Mouse (Mus musculus): ENCODE measurements around the gene Mov10. TPM values are rescaled to one million over a fixed set of nuclear protein-coding genes. Genes with fewer than 3 reads are reported as not detected.
A peak's percentile ranks its signal among the peaks of the same experiment; 100 is the strongest.

Gene Mov10
- total and polyA plus RNA-seq, 3 experiments, result 8.1 to 65.0 (median 33.2) TPM

DNA sequence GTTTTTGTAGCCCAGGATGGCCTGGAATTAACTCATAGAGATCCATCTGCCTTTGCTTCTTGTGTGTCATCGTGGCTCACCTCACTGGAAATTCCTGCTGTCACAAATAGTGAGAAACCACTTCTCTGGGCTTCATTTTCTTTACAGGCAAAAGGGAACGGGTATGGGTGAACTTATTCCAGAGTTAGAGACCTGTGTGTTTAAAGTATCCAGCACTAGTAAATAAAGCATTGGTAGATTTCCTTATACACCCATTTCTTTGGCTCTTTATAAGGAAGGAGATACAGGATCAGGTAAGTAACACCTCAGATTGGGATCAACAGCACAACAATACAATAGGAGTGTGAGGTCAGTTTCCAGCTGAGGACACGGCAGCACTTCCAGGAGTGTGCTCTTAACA lies 30.3 kb downstream of the Mov10 start, which contains the start of gene Rhoc:
Gene Rhoc (plus strand): TSS at position 301 of the 400 bp plus-strand sequence.
- ATAC-seq (ENCODE audit: extremely low read depth, insufficient number of reproducible peaks, low FRiP score, poor library complexity, severe bottlenecking) (no peak), DNase-seq (ENCODE audit: low spot score) (no peak)
- TF ChIP-seq GATA1 (IDR thresholded peaks at IDR 0.05; ENCODE audit: borderline replicate concordance, low read length) (no peak), POLR2AphosphoS5 (IDR thresholded peaks at IDR 0.05; ENCODE audit: insufficient replicate concordance, low read depth, low read length) (no peak), TAL1 (conservative IDR thresholded peaks at IDR 0.05; ENCODE audit: low read depth, low read length) (no peak), CTCF (IDR thresholded peaks at IDR 0.05; ENCODE audit: low read depth, low read length) (no peak), GATA2 (IDR thresholded peaks at IDR 0.05; ENCODE audit: borderline replicate concordance, low read depth, low read length) (no peak)
- H3K9me3 ChIP-seq (replicated peaks), result no peaks in the 10 kb centered on the region
- peaks cover 36% of the 10 kb centered on the region for H3K4me1 ChIP-seq (ENCODE audit: insufficient read depth, low read depth, low read length)
- H3K4me3 ChIP-seq (ENCODE audit: low read depth, low read length), result peak within 1 kb of the TSS; percentile 70
- H3K36me3 ChIP-seq (replicated peaks), result peaks cover 23% of the 10 kb centered on the region
- peaks cover 70% of the 10 kb centered on the region for H3K27me3 ChIP-seq (ENCODE audit: insufficient read depth, low read length)

- no peak for ATAC-seq (ENCODE audit: extremely low read depth, insufficient number of reproducible peaks, low FRiP score, poor library complexity, severe bottlenecking)
- Histone ChIP-seq H3K27me3 (ENCODE audit: insufficient read depth, low read length) (peaks cover 89% of the 10 kb centered on the region), H3K4me1 (ENCODE audit: insufficient read depth, low read depth, low read length) (peaks cover 37% of the 10 kb centered on the region)
Observed at GRCm38 (mm10) chr3:104785284-104785683, 33.1 kb downstream of the Mov10 start.

DNA sequence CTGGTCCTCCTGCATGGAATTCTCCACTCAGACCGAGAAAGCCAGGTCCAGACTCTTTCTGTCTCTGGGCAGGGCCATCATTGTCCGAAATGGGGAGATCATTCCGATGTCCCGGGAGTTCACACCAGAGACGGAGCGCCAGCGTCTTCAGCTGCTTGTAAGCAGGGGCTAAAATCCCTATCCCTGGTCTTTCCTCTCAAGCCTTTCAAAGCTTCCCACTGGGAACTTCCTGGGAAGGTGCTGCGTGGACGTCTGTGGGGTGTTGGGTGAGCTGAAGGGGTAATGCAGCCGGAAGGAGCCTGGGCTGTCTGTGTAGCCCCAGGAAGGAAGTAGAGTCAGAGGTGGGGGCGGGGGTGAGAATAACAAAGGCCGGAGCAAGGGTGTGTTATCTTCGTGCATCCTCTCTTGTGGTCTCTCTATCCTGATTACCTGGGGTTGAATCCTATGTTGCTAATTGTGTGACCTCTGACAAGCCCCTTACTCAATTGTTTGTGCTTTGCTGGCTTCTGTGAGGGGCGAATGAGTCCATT lies 34.3 kb downstream of the Mov10 start:
- ATAC-seq (ENCODE audit: extremely low read depth, insufficient number of reproducible peaks, low FRiP score, poor library complexity, severe bottlenecking), result no peak
- DNase-seq (ENCODE audit: low spot score), result no peak
- Histone ChIP-seq H3K36me3 (replicated peaks) (no peaks in the 10 kb centered on the region), H3K4me3 (ENCODE audit: low read depth, low read length) (no peak overlapping the region), H3K27me3 (ENCODE audit: insufficient read depth, low read length) (peaks cover 88% of the 10 kb centered on the region), H3K4me1 (ENCODE audit: insufficient read depth, low read depth, low read length) (peaks cover 30% of the 10 kb centered on the region), H3K9me3 (replicated peaks) (no peaks in the 10 kb centered on the region)
- TF ChIP-seq CTCF (IDR thresholded peaks at IDR 0.05; ENCODE audit: low read depth, low read length) (no peak), POLR2AphosphoS5 (IDR thresholded peaks at IDR 0.05; ENCODE audit: insufficient replicate concordance, low read depth, low read length) (no peak), GATA1 (IDR thresholded peaks at IDR 0.05; ENCODE audit: borderline replicate concordance, low read length) (no peak), GATA2 (IDR thresholded peaks at IDR 0.05; ENCODE audit: borderline replicate concordance, low read depth, low read length) (no peak), TAL1 (conservative IDR thresholded peaks at IDR 0.05; ENCODE audit: low read depth, low read length) (no peak)

More at GRCm38 (mm10) chr3:104785284-104785683, 33.1 kb downstream of the Mov10 start:
- Histone ChIP-seq H3K4me3 (ENCODE audit: low read depth, low read length) (no peak overlapping the region), H3K36me3 (replicated peaks) (no peaks in the 10 kb centered on the region), H3K9me3 (replicated peaks) (no peaks in the 10 kb centered on the region)
- TF ChIP-seq CTCF (IDR thresholded peaks at IDR 0.05; ENCODE audit: low read depth, low read length), result no peak
- no peak for TF ChIP-seq TAL1 (conservative IDR thresholded peaks at IDR 0.05; ENCODE audit: low read depth, low read length)
- DNase-seq (ENCODE audit: low spot score), result no peak

GRCm38 (mm10) chr3:104782061-104782681 lies 36.2 kb downstream of the Mov10 start:
- H3K27me3 ChIP-seq (ENCODE audit: insufficient read depth, low read length), result peaks cover 90% of the 10 kb centered on the region
- no peak for TF ChIP-seq GATA1 (IDR thresholded peaks at IDR 0.05; ENCODE audit: borderline replicate concordance, low read length)
- TF ChIP-seq CTCF (IDR thresholded peaks at IDR 0.05; ENCODE audit: low read depth, low read length), result no peak
- TF ChIP-seq GATA2 (IDR thresholded peaks at IDR 0.05; ENCODE audit: borderline replicate concordance, low read depth, low read length), result no peak
- TF ChIP-seq POLR2AphosphoS5 (IDR thresholded peaks at IDR 0.05; ENCODE audit: insufficient replicate concordance, low read depth, low read length), result no peak
- TF ChIP-seq TAL1 (conservative IDR thresholded peaks at IDR 0.05; ENCODE audit: low read depth, low read length), result no peak
- no peaks in the 10 kb centered on the region for H3K36me3 ChIP-seq (replicated peaks)
- peaks cover 20% of the 10 kb centered on the region for H3K4me1 ChIP-seq (ENCODE audit: insufficient read depth, low read depth, low read length)
- DNase-seq (ENCODE audit: low spot score), result no peak
- H3K4me3 ChIP-seq (ENCODE audit: low read depth, low read length), result no peak overlapping the region; the same call in 1 of the 2 replicates
- H3K9me3 ChIP-seq (replicated peaks), result no peaks in the 10 kb centered on the region
- no peak for ATAC-seq (ENCODE audit: extremely low read depth, insufficient number of reproducible peaks, low FRiP score, poor library complexity, severe bottlenecking)

DNA sequence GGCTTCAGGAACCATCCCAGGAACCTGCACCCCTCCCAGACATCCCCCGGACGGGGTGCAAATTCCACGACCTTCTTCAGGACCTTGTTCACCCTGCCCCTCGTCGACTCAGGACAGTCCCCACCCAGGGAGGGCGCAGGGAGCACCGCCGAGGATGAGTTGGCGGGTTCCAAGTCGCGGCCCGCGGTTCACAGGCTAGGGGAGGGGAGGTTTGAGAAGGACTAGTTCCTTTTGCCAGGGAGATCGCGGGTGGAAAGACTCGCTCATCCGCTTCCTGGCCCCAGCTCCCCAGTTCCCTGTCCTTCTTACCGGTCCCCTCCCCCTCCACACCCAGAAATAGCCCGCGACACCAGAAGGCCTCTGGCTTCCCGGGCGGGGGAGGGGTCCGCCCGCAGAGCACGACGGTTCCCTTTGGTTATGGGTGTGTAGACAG lies 36.9 kb downstream of the Mov10 start, which contains the start of gene Fam19a3:
Gene Fam19a3 (minus strand): TSS at position 370 of the 433 bp plus-strand sequence.
- no peak for DNase-seq (ENCODE audit: low spot score)

GRCm38 (mm10) chr3:104780561-104781420 lies 37.6 kb downstream of the Mov10 start, which contains the start of gene Ppm1j:
Gene Ppm1j, plus strand, starts transcription at chr3:104781056.
- H3K36me3 ChIP-seq (replicated peaks), result no peaks in the 10 kb centered on the region
- ATAC-seq (ENCODE audit: extremely low read depth, insufficient number of reproducible peaks, low FRiP score, poor library complexity, severe bottlenecking), result no peak

More for the DNA sequence above, 36.9 kb downstream of the Mov10 start, which contains the start of gene Fam19a3:
- Histone ChIP-seq H3K27me3 (ENCODE audit: insufficient read depth, low read length) (peaks cover 93% of the 10 kb centered on the region), H3K36me3 (replicated peaks) (no peaks in the 10 kb centered on the region), H3K4me3 (ENCODE audit: low read depth, low read length) (peak within 1 kb of the TSS; percentile 57; the same call in 1 of the 2 replicates), H3K4me1 (ENCODE audit: insufficient read depth, low read depth, low read length) (peaks cover 20% of the 10 kb centered on the region), H3K9me3 (replicated peaks) (no peaks in the 10 kb centered on the region)
- TF ChIP-seq CTCF (IDR thresholded peaks at IDR 0.05; ENCODE audit: low read depth, low read length) (no peak), POLR2AphosphoS5 (IDR thresholded peaks at IDR 0.05; ENCODE audit: insufficient replicate concordance, low read depth, low read length) (no peak), GATA1 (IDR thresholded peaks at IDR 0.05; ENCODE audit: borderline replicate concordance, low read length) (no peak), GATA2 (IDR thresholded peaks at IDR 0.05; ENCODE audit: borderline replicate concordance, low read depth, low read length) (no peak), TAL1 (conservative IDR thresholded peaks at IDR 0.05; ENCODE audit: low read depth, low read length) (no peak)
- ATAC-seq (ENCODE audit: extremely low read depth, insufficient number of reproducible peaks, low FRiP score, poor library complexity, severe bottlenecking), result no peak

More at GRCm38 (mm10) chr3:104780561-104781420, 37.6 kb downstream of the Mov10 start, which contains the start of gene Ppm1j:
- H3K4me3 ChIP-seq (ENCODE audit: low read depth, low read length), result peak within 1 kb of the TSS; percentile 57; the same call in 1 of the 2 replicates
- no peak for DNase-seq (ENCODE audit: low spot score)
- H3K4me1 ChIP-seq (ENCODE audit: insufficient read depth, low read depth, low read length), result peaks cover 20% of the 10 kb centered on the region
- no peak for TF ChIP-seq TAL1 (conservative IDR thresholded peaks at IDR 0.05; ENCODE audit: low read depth, low read length)
- no peak for TF ChIP-seq GATA1 (IDR thresholded peaks at IDR 0.05; ENCODE audit: borderline replicate concordance, low read length)
- TF ChIP-seq CTCF (IDR thresholded peaks at IDR 0.05; ENCODE audit: low read depth, low read length), result no peak
- TF ChIP-seq POLR2AphosphoS5 (IDR thresholded peaks at IDR 0.05; ENCODE audit: insufficient replicate concordance, low read depth, low read length), result no peak
- no peak for TF ChIP-seq GATA2 (IDR thresholded peaks at IDR 0.05; ENCODE audit: borderline replicate concordance, low read depth, low read length)
- no peaks in the 10 kb centered on the region for H3K9me3 ChIP-seq (replicated peaks)
- peaks cover 94% of the 10 kb centered on the region for H3K27me3 ChIP-seq (ENCODE audit: insufficient read depth, low read length)
